Mouse (Mus musculus) frontal cortex, postnatal 10 days (tissue): ENCODE results near the gene Meaf6.
A peak's percentile ranks its signal among the peaks of the same experiment; 100 is the strongest.

ENCODE experiments used
- DNase-seq, 2 experiments: peaks; one replicate each; pipeline ENCODE4 v3.0.0; 2022; ENCODE audit warnings: low spot score in 2 of 2, mixed read lengths in 1 of 2

Gene Meaf6

GRCm38 (mm10) chr4:125144211-125144610 lies 59.3 kb downstream of the Meaf6 start:
- DNase-seq = no peak

GRCm38 (mm10) chr4:125144627-125145026 lies 59.7 kb downstream of the Meaf6 start:
- DNase-seq = no peak

- DNase-seq = no peak
These were observed 60.3 kb downstream of the Meaf6 start for GRCm38 (mm10) chr4:125145213-125145612.

- DNase-seq = no peak
These were observed 63.0 kb downstream of the Meaf6 start for GRCm38 (mm10) chr4:125147970-125148369.

- DNase-seq = no peak
These were observed 64.5 kb downstream of the Meaf6 start for GRCm38 (mm10) chr4:125149460-125149859.

- no peak for DNase-seq
These were observed 67.5 kb downstream of the Meaf6 start for GRCm38 (mm10) chr4:125152469-125152868.

GRCm38 (mm10) chr4:125153659-125154241 lies 68.8 kb downstream of the Meaf6 start:
- DNase-seq = no peak

- DNase-seq = no peak
These were observed 70.7 kb downstream of the Meaf6 start for GRCm38 (mm10) chr4:125155646-125156045.

- DNase-seq = no peak
These were observed 72.4 kb downstream of the Meaf6 start for GRCm38 (mm10) chr4:125157322-125157721.

GRCm38 (mm10) chr4:125158081-125158480 lies 73.1 kb downstream of the Meaf6 start:
- no peak for DNase-seq

GRCm38 (mm10) chr4:125158581-125159317 lies 73.8 kb downstream of the Meaf6 start:
- no peak for DNase-seq

GRCm38 (mm10) chr4:125160320-125160950 lies 75.5 kb downstream of the Meaf6 start:
- DNase-seq = peak; percentile 72 to 86

- DNase-seq = no peak
These were observed 76.0 kb downstream of the Meaf6 start for GRCm38 (mm10) chr4:125160951-125161331.

- DNase-seq = no peak
These were observed 76.5 kb downstream of the Meaf6 start for GRCm38 (mm10) chr4:125161392-125161791.

GRCm38 (mm10) chr4:125162701-125163100 lies 77.8 kb downstream of the Meaf6 start:
- no peak for DNase-seq
